Mouse (Mus musculus) liver, postnatal 0 days (tissue): ENCODE measurements at regions not wholly inside any gene's neighbourhood (a gene's known extent, or its start where the extent isn't known, plus 50 kb on each side); places are given as distances from the start of the nearest gene placed in this dataset.

Source experiments
- CTCF ChIP-seq: sonication (generic); IDR thresholded peaks from 2 replicates; pipeline ENCODE4 v1.5.1; 2016; ENCODE audit warnings: antibody characterized with exemption, low read depth
- EP300 ChIP-seq: IDR thresholded peaks from 2 replicates; pipeline ENCODE4 v1.6.1; 2016; ENCODE audit warnings: antibody characterized with exemption, low read depth, mild to moderate bottlenecking

DNA sequence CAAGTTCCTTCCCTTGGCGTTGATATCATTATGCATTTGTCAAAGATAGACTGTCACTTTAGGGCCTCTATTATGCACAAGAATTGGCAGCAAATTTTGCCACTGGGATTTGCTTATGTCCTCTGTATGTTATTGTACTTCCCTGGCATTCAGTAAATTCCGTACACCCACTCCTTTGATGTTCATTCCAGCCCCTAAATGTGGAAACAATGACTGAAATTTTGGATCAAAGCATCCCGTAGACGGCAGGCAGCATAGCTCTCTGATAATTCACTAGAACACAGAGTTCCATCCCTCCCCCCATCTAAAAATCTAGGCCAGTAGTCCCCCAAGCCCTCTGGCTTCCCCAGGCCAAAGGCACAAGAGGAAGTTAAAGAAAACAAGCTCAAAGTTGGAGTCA, 347.9 kb upstream of the Hnrnpa3 start:
- no peak for TF ChIP-seq CTCF
- TF ChIP-seq EP300, result no peak
